Mouse (Mus musculus): Measurements from ENCODE around the gene Cyp8b1.
A peak's percentile ranks its signal among the peaks of the same experiment; 100 is the strongest.

- TF ChIP-seq POLR2A (IDR thresholded peaks at IDR 0.05; ENCODE audit: control insufficient read depth in 1 of 2, insufficient read depth in 1 of 2, low read depth in 1 of 2, low read length in 2 of 2, poor library complexity in 1 of 2) (no peak), BHLHE40 (IDR thresholded peaks at IDR 0.05; ENCODE audit: borderline replicate concordance, low read depth, low read length) (no peak), CTCF (IDR thresholded peaks at IDR 0.05 in 2 of 3, conservative IDR thresholded peaks at IDR 0.05 in 1 of 3; ENCODE audit: control insufficient read depth in 1 of 3, insufficient read depth in 1 of 3, low read depth in 2 of 3, low read length in 3 of 3, poor library complexity in 1 of 3, severe bottlenecking in 1 of 3) (peak; percentile 63 to 89 (median 71)), ZMIZ1 (IDR thresholded peaks at IDR 0.05; ENCODE audit: low read depth, low read length) (no peak), ETS1 (IDR thresholded peaks at IDR 0.05; ENCODE audit: low read depth, low read length) (no peak), EP300 (IDR thresholded peaks at IDR 0.05; ENCODE audit: low read depth in 1 of 2, low read length in 2 of 2) (no peak)
Measured at GRCm38 (mm10) chr9:121877052-121877740, 38.9 kb downstream of the Cyp8b1 start.
